Mouse (Mus musculus): ENCODE measurements around the gene Ero1lb. TPM values are rescaled to one million over a fixed set of nuclear protein-coding genes. Genes with fewer than 3 reads are reported as not detected.

Ero1lb gene
- polyA plus RNA-seq, 1 experiment from 2014 or later: 19.0 TPM

GRCm38 (mm10) chr13:12543880-12544568, 21.6 kb upstream of the Ero1lb start:
- Histone ChIP-seq H3K27ac (no peak overlapping the region), H3K36me3 (replicated peaks) (no peaks in the 10 kb centered on the region), H3K4me2 (no peak overlapping the region), H3K4me3 (no peak overlapping the region), H3K27me3 (replicated peaks) (0 out of 2 replicates have a peak, but pooled peaks cover 7% of the 10 kb centered on the region), H3K4me1 (peaks cover 18% of the 10 kb centered on the region), H3K9ac (no peak overlapping the region), H3K9me3 (no peaks in the 10 kb centered on the region)
- WGBS: 90% methylated on average over 8 of the region's 8 CpGs
- ATAC-seq (replicated peaks): no peak

- H3K36me3 ChIP-seq (replicated peaks): no peaks in the 10 kb centered on the region
Measured at GRCm38 (mm10) chr13:12554211-12554610, 11.5 kb upstream of the Ero1lb start.

GRCm38 (mm10) chr13:12559044-12559443, 6.6 kb upstream of the Ero1lb start:
- no peak overlapping the region for H3K9ac ChIP-seq
- H3K4me1 ChIP-seq: no peaks in the 10 kb centered on the region
- H3K36me3 ChIP-seq (replicated peaks): no peaks in the 10 kb centered on the region
- peaks cover 3% of the 10 kb centered on the region; the same call in 1 of the 2 replicates for H3K27me3 ChIP-seq (replicated peaks)
- no peak for ATAC-seq (replicated peaks)
- H3K27ac ChIP-seq: no peak overlapping the region
- no peaks in the 10 kb centered on the region for H3K9me3 ChIP-seq
- H3K4me3 ChIP-seq: no peak overlapping the region
- 46% methylated on average over 3 of the region's 3 CpGs for WGBS
- H3K4me2 ChIP-seq: no peak overlapping the region

More at GRCm38 (mm10) chr13:12554211-12554610, 11.5 kb upstream of the Ero1lb start:
- no peak for ATAC-seq (replicated peaks)
- Histone ChIP-seq H3K27ac (no peak overlapping the region), H3K4me3 (no peak overlapping the region), H3K9ac (no peak overlapping the region), H3K4me2 (no peak overlapping the region), H3K27me3 (replicated peaks) (0 out of 2 replicates have a peak, but pooled peaks cover 3% of the 10 kb centered on the region), H3K9me3 (no peaks in the 10 kb centered on the region), H3K4me1 (no peaks in the 10 kb centered on the region)
- WGBS: 64% methylated on average over 4 of the region's 4 CpGs

- H3K9ac ChIP-seq: no peak overlapping the region
- H3K9me3 ChIP-seq: no peaks in the 10 kb centered on the region
- no peaks in the 10 kb centered on the region for H3K36me3 ChIP-seq (replicated peaks)
- H3K27me3 ChIP-seq (replicated peaks): peaks cover 7% of the 10 kb centered on the region; the same call in 1 of the 2 replicates
- WGBS: 20% methylated on average over 6 of the region's 6 CpGs
- no peaks in the 10 kb centered on the region for H3K4me1 ChIP-seq
- H3K4me2 ChIP-seq: no peak overlapping the region
- no peak overlapping the region for H3K4me3 ChIP-seq
- H3K27ac ChIP-seq: no peak overlapping the region
- no peak for ATAC-seq (replicated peaks)
Measured at GRCm38 (mm10) chr13:12559462-12560120, 6.1 kb upstream of the Ero1lb start.

DNA sequence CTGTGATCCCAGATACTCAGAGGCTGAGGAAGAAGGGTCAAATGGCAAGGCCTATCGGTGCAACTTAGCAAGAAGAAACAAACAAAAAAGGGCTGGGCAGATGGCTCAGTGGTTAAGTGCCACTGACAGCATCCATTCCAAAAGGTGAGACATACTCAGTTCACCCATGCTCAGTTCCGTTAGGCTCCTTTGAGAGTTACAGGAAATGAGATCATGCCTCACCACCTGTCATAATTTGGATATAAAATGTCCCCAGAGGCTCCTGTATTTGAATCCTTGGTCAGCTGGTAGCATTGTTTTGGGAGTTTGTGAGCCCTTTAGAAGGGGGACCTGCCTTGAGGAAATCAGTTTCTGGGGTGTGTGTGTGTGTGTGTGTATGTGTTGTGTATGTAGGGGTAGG, 3.9 kb upstream of the Ero1lb start:
- Histone ChIP-seq H3K4me2 (no peak overlapping the region), H3K27ac (no peak overlapping the region), H3K36me3 (replicated peaks) (no peaks in the 10 kb centered on the region), H3K9ac (no peak overlapping the region), H3K4me3 (no peak overlapping the region), H3K4me1 (peaks cover 9% of the 10 kb centered on the region), H3K9me3 (no peaks in the 10 kb centered on the region), H3K27me3 (replicated peaks) (peaks cover 8% of the 10 kb centered on the region; the same call in 1 of the 2 replicates)
- ATAC-seq (replicated peaks): no peak
- WGBS: 75% methylated on average over 2 of the region's 2 CpGs

- Histone ChIP-seq H3K27ac (no peak overlapping the region), H3K9me3 (no peaks in the 10 kb centered on the region), H3K4me2 (no peak overlapping the region), H3K27me3 (replicated peaks) (peaks cover 8% of the 10 kb centered on the region; the same call in 1 of the 2 replicates), H3K4me1 (peaks cover 14% of the 10 kb centered on the region), H3K9ac (no peak overlapping the region), H3K4me3 (no peak overlapping the region), H3K36me3 (replicated peaks) (no peaks in the 10 kb centered on the region)
- ATAC-seq (replicated peaks): no peak
- 87% methylated on average over 4 of the region's 4 CpGs for WGBS
Measured at GRCm38 (mm10) chr13:12562256-12562655, 3.4 kb upstream of the Ero1lb start.

DNA sequence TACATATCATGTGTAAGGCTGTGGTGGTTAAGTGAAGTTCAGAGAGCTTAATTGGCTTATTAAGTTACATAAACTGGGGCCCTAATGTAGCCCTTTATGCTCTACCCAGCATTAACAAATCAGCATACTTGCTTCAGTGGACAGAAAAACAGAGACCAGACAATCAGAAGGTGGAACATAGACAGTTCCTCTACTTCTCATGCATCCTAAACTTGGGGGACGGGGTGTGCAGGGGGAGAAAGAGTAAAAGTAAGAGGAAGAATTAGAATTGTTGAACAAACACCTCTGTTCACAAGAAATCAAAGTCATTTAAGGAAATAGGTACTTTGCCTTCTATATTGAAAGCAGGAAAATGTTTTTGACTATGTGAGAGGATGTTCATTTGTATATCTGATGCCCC, 2.3 kb downstream of the Ero1lb start:
- ATAC-seq (replicated peaks): no peak
- peaks cover 14% of the 10 kb centered on the region for H3K4me1 ChIP-seq
- H3K27me3 ChIP-seq (replicated peaks): peaks cover 8% of the 10 kb centered on the region; the same call in 1 of the 2 replicates
- no peaks in the 10 kb centered on the region for H3K9me3 ChIP-seq
- H3K36me3 ChIP-seq (replicated peaks): no peaks in the 10 kb centered on the region
- 84% methylated on average over 1 of the region's 1 CpGs for WGBS
- H3K4me2 ChIP-seq: no peak overlapping the region
- no peak overlapping the region for H3K9ac ChIP-seq
- H3K4me3 ChIP-seq: no peak overlapping the region
- no peak overlapping the region for H3K27ac ChIP-seq

GRCm38 (mm10) chr13:12568597-12569469, 3.2 kb downstream of the Ero1lb start:
- Histone ChIP-seq H3K27ac (no peak overlapping the region), H3K4me2 (no peak overlapping the region), H3K36me3 (replicated peaks) (no peaks in the 10 kb centered on the region), H3K27me3 (replicated peaks) (0 out of 2 replicates have a peak, but pooled peaks cover 5% of the 10 kb centered on the region), H3K4me1 (peaks cover 14% of the 10 kb centered on the region), H3K9ac (no peak overlapping the region), H3K4me3 (no peak overlapping the region), H3K9me3 (no peaks in the 10 kb centered on the region)
- WGBS: 69% methylated on average over 9 of the region's 9 CpGs
- ATAC-seq (replicated peaks): no peak

GRCm38 (mm10) chr13:12569741-12570140, 4.1 kb downstream of the Ero1lb start:
- no peak for ATAC-seq (replicated peaks)
- H3K36me3 ChIP-seq (replicated peaks): no peaks in the 10 kb centered on the region
- no peak overlapping the region for H3K9ac ChIP-seq
- peaks cover 14% of the 10 kb centered on the region for H3K4me1 ChIP-seq
- 78% methylated on average over 7 of the region's 7 CpGs for WGBS
- no peak overlapping the region for H3K4me2 ChIP-seq
- no peak overlapping the region for H3K4me3 ChIP-seq
- H3K27me3 ChIP-seq (replicated peaks): no peaks in the 10 kb centered on the region
- H3K27ac ChIP-seq: no peak overlapping the region
- no peaks in the 10 kb centered on the region for H3K9me3 ChIP-seq

- Histone ChIP-seq H3K4me3 (no peak overlapping the region), H3K27me3 (replicated peaks) (no peaks in the 10 kb centered on the region), H3K9me3 (no peaks in the 10 kb centered on the region), H3K4me2 (no peak overlapping the region), H3K27ac (no peak overlapping the region), H3K36me3 (replicated peaks) (no peaks in the 10 kb centered on the region), H3K9ac (no peak overlapping the region), H3K4me1 (no peaks in the 10 kb centered on the region)
- 90% methylated on average over 9 of the region's 9 CpGs for WGBS
- ATAC-seq (replicated peaks): no peak
Measured at GRCm38 (mm10) chr13:12574979-12575536, 9.4 kb downstream of the Ero1lb start.

DNA sequence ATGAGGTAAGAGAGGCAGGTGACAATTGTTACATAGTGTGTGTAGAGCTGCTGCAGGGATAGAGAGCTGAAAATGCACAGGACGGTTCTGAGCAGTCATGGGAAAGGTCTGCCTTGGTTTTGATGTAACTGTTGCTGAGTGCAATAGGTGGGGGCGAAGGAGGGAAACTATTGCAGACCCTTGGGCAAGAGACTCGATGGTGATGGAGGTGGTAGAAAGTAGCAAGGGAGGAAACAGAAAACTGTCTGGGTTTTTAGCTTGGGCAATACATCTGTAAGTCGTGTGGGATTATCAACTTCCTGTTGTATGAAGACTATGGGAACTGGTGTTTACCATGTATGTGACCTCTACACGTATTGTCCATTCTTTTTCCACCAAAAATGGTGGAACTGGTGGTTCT, 12.5 kb downstream of the Ero1lb start:
- no peaks in the 10 kb centered on the region for H3K4me1 ChIP-seq
- H3K4me3 ChIP-seq: no peak overlapping the region
- H3K9ac ChIP-seq: no peak overlapping the region
- WGBS: 90% methylated on average over 5 of the region's 5 CpGs
- no peaks in the 10 kb centered on the region for H3K9me3 ChIP-seq
- H3K27me3 ChIP-seq (replicated peaks): no peaks in the 10 kb centered on the region
- no peak overlapping the region for H3K27ac ChIP-seq
- no peak overlapping the region for H3K4me2 ChIP-seq
- no peak for ATAC-seq (replicated peaks)
- 0 out of 2 replicates have a peak, but pooled peaks cover 3% of the 10 kb centered on the region for H3K36me3 ChIP-seq (replicated peaks)

DNA sequence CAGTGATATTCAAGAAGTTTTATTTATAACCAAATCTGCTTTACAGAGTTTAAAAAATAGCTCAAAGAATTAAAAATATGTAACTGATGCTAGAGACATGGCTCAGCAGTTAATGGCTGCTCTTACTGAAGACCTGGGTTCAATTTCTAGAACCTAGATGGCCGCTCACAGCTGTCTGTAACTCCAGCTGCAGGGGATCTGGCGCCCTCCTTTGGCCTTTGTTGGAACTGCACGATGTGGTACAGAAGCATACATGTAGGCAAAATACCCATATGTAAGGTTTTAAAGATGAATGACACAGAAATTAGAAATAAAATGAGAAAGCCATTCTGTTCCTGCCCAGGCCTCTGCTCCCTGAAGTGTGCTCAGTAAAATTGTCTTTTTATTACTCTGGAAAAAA, 23.3 kb downstream of the Ero1lb start:
- Histone ChIP-seq H3K4me2 (no peak overlapping the region), H3K9ac (no peak overlapping the region), H3K9me3 (no peaks in the 10 kb centered on the region), H3K36me3 (replicated peaks) (no peaks in the 10 kb centered on the region), H3K27me3 (replicated peaks) (no peaks in the 10 kb centered on the region), H3K4me3 (no peak overlapping the region), H3K4me1 (no peaks in the 10 kb centered on the region), H3K27ac (no peak overlapping the region)
- ATAC-seq (replicated peaks): no peak
- 5% methylated on average over 3 of the region's 3 CpGs for WGBS

Measured in midbrain, embryonic 15.5 days (tissue).